Mouse (Mus musculus) CH12.LX (cell line): ENCODE data around the gene Klhl11. TPM values are rescaled to one million over a fixed set of nuclear protein-coding genes. Genes with fewer than 3 reads are reported as not detected.

Experiments used
- DNase-seq: peaks from one replicate; pipeline ENCODE4 v3.0.0-alpha.2; 2013; ENCODE audit errors: extremely low read depth
- H3K27ac ChIP-seq: 2 replicates; pipeline ENCODE4 v1.5.1; 2012; ENCODE audit warnings: low read depth, mild to moderate bottlenecking, control low read depth, moderate library complexity; ENCODE audit not compliant: insufficient read depth
- H3K27me3 ChIP-seq: replicated peaks from 2 replicates; pipeline ENCODE3; 2012; ENCODE audit warnings: inconsistent platforms
- H3K36me3 ChIP-seq, 2 experiments: replicated peaks in 1 of 2; 2 replicates each; pipeline versions ENCODE3 to v1.6.1; 2012; ENCODE audit warnings: inconsistent platforms in 1 of 2, low read length in 1 of 2, mild to moderate bottlenecking in 1 of 2, mixed read lengths in 1 of 2, moderate library complexity in 1 of 2; ENCODE audit not compliant: control insufficient read depth in 1 of 2, insufficient read depth in 1 of 2
- H3K4me1 ChIP-seq, 2 experiments: 2 replicates each; pipeline ENCODE4 v1.6.1; 2012; ENCODE audit warnings: inconsistent platforms in 1 of 2, moderate library complexity in 1 of 2; ENCODE audit not compliant: insufficient read depth in 2 of 2, control insufficient read depth in 1 of 2
- H3K4me2 ChIP-seq: 2 replicates; pipeline ENCODE4 v1.6.1; 2012; ENCODE audit warnings: low read depth, mild to moderate bottlenecking, control low read depth; ENCODE audit not compliant: poor library complexity, insufficient read depth, severe bottlenecking
- H3K4me3 ChIP-seq, 3 experiments: fragments of 150-350 bp in 1 of 3; sonication (generic) in 1 of 3; replicated peaks in 1 of 3; 2 replicates each; pipeline versions ENCODE3 to v1.5.1; 2011 to 2012; ENCODE audit warnings: low read depth in 2 of 3, low read length in 2 of 3, mild to moderate bottlenecking in 2 of 3, moderate library complexity in 2 of 3, control low read depth in 1 of 3, improper control_type of control experiment in 1 of 3, inconsistent platforms in 1 of 3, mixed read lengths in 1 of 3; ENCODE audit not compliant: poor library complexity in 1 of 3
- H3K79me2 ChIP-seq: replicated peaks from 2 replicates; pipeline ENCODE4 v1.6.1; 2012; ENCODE audit warnings: mild to moderate bottlenecking, moderate library complexity; ENCODE audit not compliant: control insufficient read depth, poor library complexity, insufficient read depth, severe bottlenecking; ENCODE audit errors: extremely low read depth
- H3K9ac ChIP-seq: 2 replicates; pipeline ENCODE4 v1.6.1; 2012; ENCODE audit warnings: low read depth, mild to moderate bottlenecking, control low read depth, moderate library complexity; ENCODE audit not compliant: insufficient read depth
- H3K9me3 ChIP-seq: replicated peaks from 2 replicates; pipeline ENCODE3; 2012; ENCODE audit warnings: low read length, inconsistent platforms, mixed read lengths
- BHLHE40 ChIP-seq: IDR thresholded peaks from 2 replicates; pipeline ENCODE4 v1.6.1; 2011; ENCODE audit warnings: mild to moderate bottlenecking, low read depth, low read length, improper control_type of control experiment
- CHD1 ChIP-seq: IDR thresholded peaks from 2 replicates; pipeline ENCODE4 v1.6.1; 2012; ENCODE audit warnings: low read depth, low read length, improper control_type of control experiment, inconsistent platforms
- CTCF ChIP-seq, 2 experiments: IDR thresholded peaks in 1 of 2; conservative IDR thresholded peaks in 1 of 2; 2 replicates each; pipeline ENCODE4 v1.5.1; 2011 to 2012; ENCODE audit warnings: low read depth in 2 of 2, low read length in 2 of 2, improper control_type of control experiment in 1 of 2, inconsistent platforms in 1 of 2, mild to moderate bottlenecking in 1 of 2, moderate library complexity in 1 of 2
- EP300 ChIP-seq: IDR thresholded peaks from 2 replicates; pipeline ENCODE4 v1.6.1; 2011; ENCODE audit warnings: low read length, improper control_type of control experiment
- ETS1 ChIP-seq: conservative IDR thresholded peaks from 2 replicates; pipeline ENCODE4 v1.6.1; 2012; ENCODE audit warnings: low read depth, mild to moderate bottlenecking, inconsistent platforms, low read length, improper control_type of control experiment, moderate library complexity
- GABPA ChIP-seq: IDR thresholded peaks from 2 replicates; pipeline ENCODE4 v1.6.1; 2012; ENCODE audit warnings: low read depth, low read length, improper control_type of control experiment, inconsistent platforms; ENCODE audit not compliant: insufficient replicate concordance
- IRF4 ChIP-seq: IDR thresholded peaks from 2 replicates; pipeline ENCODE4 v1.6.1; 2014; ENCODE audit warnings: low read depth, mild to moderate bottlenecking, inconsistent platforms, low read length, improper control_type of control experiment
- JUN ChIP-seq: IDR thresholded peaks from 2 replicates; pipeline ENCODE4 v1.6.1; 2011; ENCODE audit warnings: low read depth, mild to moderate bottlenecking, low read length, improper control_type of control experiment, moderate library complexity; ENCODE audit not compliant: insufficient read depth
- JUND ChIP-seq: conservative IDR thresholded peaks from 2 replicates; pipeline ENCODE4 v1.6.1; 2011; ENCODE audit warnings: low read depth, low read length, improper control_type of control experiment
- MAZ ChIP-seq: IDR thresholded peaks from 2 replicates; pipeline ENCODE4 v1.6.1; 2012; ENCODE audit warnings: low read depth, mild to moderate bottlenecking, inconsistent platforms, low read length, improper control_type of control experiment, moderate library complexity
- MXI1 ChIP-seq: IDR thresholded peaks from 2 replicates; pipeline ENCODE4 v1.6.1; 2011; ENCODE audit warnings: mild to moderate bottlenecking, low read depth, low read length, improper control_type of control experiment
- POLR2A ChIP-seq: IDR thresholded peaks from 2 replicates; pipeline ENCODE4 v1.6.1; 2011; ENCODE audit warnings: low read depth, mild to moderate bottlenecking, improper control_type of control experiment, low read length
- POLR2AphosphoS2 ChIP-seq: IDR thresholded peaks from 2 replicates; pipeline ENCODE4 v1.6.1; 2011; ENCODE audit warnings: low read depth, low read length, improper control_type of control experiment
- RAD21 ChIP-seq: IDR thresholded peaks from 2 replicates; pipeline ENCODE4 v1.6.1; 2011; ENCODE audit warnings: low read depth, mild to moderate bottlenecking, low read length, improper control_type of control experiment, moderate library complexity
- RCOR1 ChIP-seq: conservative IDR thresholded peaks from 2 replicates; pipeline ENCODE4 v1.6.1; 2012; ENCODE audit warnings: low read depth, mild to moderate bottlenecking, inconsistent platforms, low read length, improper control_type of control experiment
- TBP ChIP-seq: conservative IDR thresholded peaks from 2 replicates; pipeline ENCODE4 v1.6.1; 2011; ENCODE audit warnings: low read depth, low read length, improper control_type of control experiment
- USF1 ChIP-seq: IDR thresholded peaks from 2 replicates; pipeline ENCODE4 v1.6.1; 2014; ENCODE audit warnings: low read depth, mild to moderate bottlenecking, inconsistent platforms, low read length, improper control_type of control experiment
- dilution Hi-C: fragments of 300-500 bp; cut with MboI; formaldehyde crosslinking; loops from 2 replicates; pipeline ENCODE4 v1.14.3; 2020; ENCODE audit warnings: low sequenced_read_pairs; ENCODE audit not compliant: extremely low pct_unique_long_range_greater_than_20kb, extremely low pct_ligation_motif_present
- in situ Hi-C: fragments of 300-500 bp; cut with MboI; formaldehyde crosslinking; loops from 3 replicates; pipeline ENCODE4 v1.14.3; 2019; ENCODE audit warnings: low sequenced_read_pairs, low pct_ligation_motif_present, low pct_unique_long_range_greater_than_20kb, mixed read lengths
- polyA plus RNA-seq: library from polyadenylated mRNA; unstranded; fragments of >175 nt; gene quantifications from 2 replicates; pipeline ENCODE4 v1.2.1, GENCODE M21; 2012; ENCODE audit warnings: low read depth; ENCODE audit not compliant: insufficient read length
- total RNA-seq, 2 experiments: library from RNA; depleted of rRNA; stranded (reverse); fragments of 300-350 nt in 1 of 2; fragments of >200 nt in 1 of 2; gene quantifications; 2 replicates each; pipeline ENCODE4 v1.2.3; 2012 to 2014

Gene Klhl11
- total and polyA plus RNA-seq, 3 experiments = 9.8 to 19.5 (median 12.8) TPM

GRCm38 (mm10) chr11:100457247-100457646, 15.3 kb downstream of the Klhl11 start:
- H3K9me3 ChIP-seq = no peaks in the 10 kb centered on the region
- no peak for DNase-seq
- no peaks in the 10 kb centered on the region for H3K27me3 ChIP-seq
- H3K36me3 ChIP-seq = peaks cover 22 to 53% of the 10 kb centered on the region in 2 experiments
- no peak overlapping the region for H3K4me2 ChIP-seq
- no peak overlapping the region for H3K4me3 ChIP-seq
- TF ChIP-seq ETS1 (no peak), POLR2AphosphoS2 (no peak), RCOR1 (no peak), USF1 (no peak), CTCF (conservative IDR thresholded peaks at IDR 0.05 in 1 of 2, IDR thresholded peaks at IDR 0.05 in 1 of 2; ENCODE audit: low read depth in 2 of 2, low read length in 2 of 2) (no peak), JUN (no peak), BHLHE40 (no peak), TBP (no peak), RAD21 (no peak), GABPA (no peak), IRF4 (no peak)
- TF ChIP-seq, all 38 proteins: peak for 0
- Histone ChIP-seq H3K9ac (no peak overlapping the region), H3K79me2 (peaks cover 22% of the 10 kb centered on the region), H3K4me1 (peaks cover 0 to 6% of the 10 kb centered on the region in 2 experiments; a peak in 1 of 4 replicates), H3K27ac (no peak overlapping the region)
- in situ Hi-C loops (no loop called here), dilution Hi-C loops (no loop called here)

- H3K9ac ChIP-seq = no peak overlapping the region
- no peaks in the 10 kb centered on the region for H3K27me3 ChIP-seq
- H3K36me3 ChIP-seq = peaks cover 0 to 13% of the 10 kb centered on the region in 2 experiments
- TF ChIP-seq POLR2A (no peak), EP300 (no peak), JUND (no peak), USF1 (no peak), CHD1 (no peak), MAZ (no peak), JUN (no peak), GABPA (no peak), MXI1 (no peak)
- in situ Hi-C loops (no loop called here), dilution Hi-C loops (no loop called here)
- H3K79me2 ChIP-seq = no peaks in the 10 kb centered on the region
- DNase-seq = no peak
- no peak overlapping the region for H3K27ac ChIP-seq
- H3K9me3 ChIP-seq = no peaks in the 10 kb centered on the region
- peaks cover 15 to 32% of the 10 kb centered on the region in 2 experiments for H3K4me1 ChIP-seq
- no peak overlapping the region for H3K4me3 ChIP-seq
- no peak overlapping the region for H3K4me2 ChIP-seq
Measured at GRCm38 (mm10) chr11:100442625-100443024, 29.9 kb downstream of the Klhl11 start.
